Mouse (Mus musculus) heart, embryonic 12.5 days (tissue): Measurements from ENCODE around the gene Cd200. TPM values are rescaled to one million over a fixed set of nuclear protein-coding genes. Genes with fewer than 3 reads are reported as not detected.

Source experiments
- ATAC-seq: fragments of 200-750 bp; cut with Nextera tagmentation; 2 replicates; pipeline ENCODE4 v1.8.0; 2017; ENCODE audit warnings: moderate TSS enrichment, moderate library complexity; ENCODE audit not compliant: insufficient number of reproducible peaks, low FRiP score
- H3K27ac ChIP-seq: fragments of 300-500 bp; sonication (generic); 2 replicates; pipeline ENCODE4 v1.5.1; 2016; ENCODE audit warnings: mild to moderate bottlenecking, moderate library complexity; ENCODE audit not compliant: poor library complexity, severe bottlenecking
- H3K27me3 ChIP-seq: fragments of 300-500 bp; sonication (generic); replicated peaks from 2 replicates; pipeline ENCODE4 v1.6.1; 2016; ENCODE audit warnings: mild to moderate bottlenecking, moderate library complexity
- H3K36me3 ChIP-seq: fragments of 300-500 bp; sonication (generic); 2 replicates; pipeline ENCODE4 v1.6.1; 2016; ENCODE audit warnings: mild to moderate bottlenecking, moderate library complexity
- H3K4me1 ChIP-seq: fragments of 300-500 bp; sonication (generic); replicated peaks from 2 replicates; pipeline ENCODE4 v1.6.1; 2016; ENCODE audit warnings: mild to moderate bottlenecking
- H3K4me2 ChIP-seq: fragments of 300-500 bp; sonication (generic); 2 replicates; pipeline ENCODE4 v1.6.1; 2016; ENCODE audit warnings: mild to moderate bottlenecking, moderate library complexity
- H3K4me3 ChIP-seq: fragments of 300-500 bp; sonication (generic); 2 replicates; pipeline ENCODE4 v1.5.1; 2016; ENCODE audit warnings: mild to moderate bottlenecking
- H3K9ac ChIP-seq: fragments of 300-500 bp; sonication (generic); 2 replicates; pipeline ENCODE4 v1.6.1; 2016; ENCODE audit warnings: mild to moderate bottlenecking, moderate library complexity
- H3K9me3 ChIP-seq: fragments of 300-500 bp; sonication (generic); replicated peaks from 2 replicates; pipeline ENCODE4 v1.6.1; 2016; ENCODE audit warnings: mild to moderate bottlenecking, moderate library complexity
- WGBS: fragments of 180-500 bp; shearing (Covaris S2); methylation state at CpG from one replicate; pipeline ENCODE4 v1.1.7; 2016; 5-methylcytosine and 5-hydroxymethylcytosine counted together
- polyA plus RNA-seq: library from polyadenylated mRNA; unstranded; fragments of >200 nt; fragmentation: Nextera tagmentation; extraction: Ambion mirVana; gene quantifications from 2 replicates; pipeline ENCODE4 v1.2.1, GENCODE M21; 2016

Gene Cd200
- polyA plus RNA-seq, 1 experiment from 2014 or later = 15.4 TPM

DNA sequence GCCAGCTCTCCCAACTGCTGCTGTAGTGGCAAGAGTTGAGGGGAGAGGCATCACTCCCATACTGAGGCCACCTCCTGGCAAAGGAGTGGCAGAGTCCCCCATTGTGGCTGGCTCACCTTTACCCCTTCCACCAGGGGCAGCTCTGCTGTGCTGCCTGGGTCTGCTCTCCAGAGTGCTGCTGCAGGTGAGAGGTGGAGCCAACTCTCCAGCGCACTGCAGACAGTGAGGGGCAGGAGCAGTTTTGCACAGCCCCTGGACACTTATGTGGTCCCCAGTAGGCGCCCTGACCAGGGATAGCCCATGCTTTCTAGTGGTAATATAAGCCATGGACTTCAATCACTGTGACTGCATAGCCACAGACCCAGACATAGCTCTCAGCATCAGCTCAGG lies 74.5 kb downstream of the Cd200 start:
- WGBS = 81% methylated on average over 2 of the region's 2 CpGs
- Histone ChIP-seq H3K4me2 (no peak overlapping the region), H3K36me3 (no peaks in the 10 kb centered on the region), H3K27me3 (no peaks in the 10 kb centered on the region), H3K4me3 (no peak overlapping the region), H3K4me1 (0 out of 2 replicates have a peak, but pooled peaks cover 4% of the 10 kb centered on the region), H3K9me3 (no peaks in the 10 kb centered on the region), H3K9ac (no peak overlapping the region), H3K27ac (no peak overlapping the region)
- ATAC-seq = peak; percentile 53; the same call in 1 of the 2 replicates

DNA sequence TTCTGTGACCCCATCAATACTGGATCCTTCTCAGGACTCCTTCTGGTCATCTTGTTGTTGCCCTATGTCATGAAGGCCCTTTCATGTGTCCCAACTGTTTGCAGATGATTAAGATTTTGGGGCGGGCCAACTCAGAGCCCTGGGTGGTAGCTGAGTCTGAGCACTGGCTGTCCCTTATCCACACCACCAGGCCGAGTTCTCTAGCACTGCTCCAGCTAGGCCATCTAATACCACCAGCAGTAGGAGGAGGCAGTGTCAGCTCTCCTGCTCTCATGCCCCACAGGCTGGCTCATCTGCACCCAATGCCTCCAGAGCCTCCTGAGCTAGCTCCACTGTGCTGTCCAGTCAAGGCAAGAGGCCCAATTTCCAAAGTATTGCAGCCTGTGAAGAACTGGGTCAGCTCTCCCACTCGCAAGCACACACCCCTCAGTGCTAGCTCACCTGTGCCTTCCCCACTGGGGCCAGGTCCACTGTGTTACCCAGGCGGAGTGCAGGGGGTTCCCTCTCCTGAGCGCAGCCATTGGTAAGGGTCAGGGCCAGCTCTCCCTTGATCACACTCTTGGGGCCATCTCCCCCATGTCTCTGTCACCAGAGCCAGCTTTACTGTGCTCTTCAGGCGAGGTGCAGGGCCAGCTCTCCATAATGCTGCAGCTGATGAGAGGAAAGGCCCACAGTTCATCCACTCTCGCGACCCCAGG lies 75.0 kb downstream of the Cd200 start:
- WGBS = 75% methylated on average over 8 of the region's 8 CpGs
- H3K27me3 ChIP-seq = no peaks in the 10 kb centered on the region

DNA sequence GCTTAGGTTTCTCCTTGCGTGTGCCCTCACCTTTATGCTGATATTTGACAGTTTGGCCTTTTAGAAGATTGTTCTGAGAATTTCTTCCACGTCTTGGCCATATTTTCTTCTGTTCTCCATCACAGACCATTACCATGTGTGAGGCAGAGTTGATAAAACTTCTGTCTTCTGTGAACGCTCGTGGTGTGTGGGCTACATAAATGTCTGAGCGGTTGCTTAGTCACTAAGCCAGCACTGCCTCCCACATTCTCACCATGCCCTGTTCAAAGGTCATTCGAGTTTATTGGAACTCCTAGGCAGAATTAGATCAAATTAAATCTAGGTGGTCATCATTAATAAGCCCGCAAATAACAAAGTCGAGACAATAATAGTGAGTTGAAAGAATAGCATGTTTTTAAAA lies 76.3 kb downstream of the Cd200 start:
- H3K4me3 ChIP-seq = no peak overlapping the region
- H3K4me1 ChIP-seq = 0 out of 2 replicates have a peak, but pooled peaks cover 4% of the 10 kb centered on the region
- H3K27ac ChIP-seq = no peak overlapping the region
- H3K9me3 ChIP-seq = no peaks in the 10 kb centered on the region
- 71% methylated on average over 8 of the region's 8 CpGs for WGBS
- no peak overlapping the region for H3K9ac ChIP-seq
- no peak for ATAC-seq
- H3K36me3 ChIP-seq = no peaks in the 10 kb centered on the region
- no peaks in the 10 kb centered on the region for H3K27me3 ChIP-seq
- H3K4me2 ChIP-seq = no peak overlapping the region

More for the DNA sequence above, 75.0 kb downstream of the Cd200 start:
- 0 out of 2 replicates have a peak, but pooled peaks cover 4% of the 10 kb centered on the region for H3K4me1 ChIP-seq
- no peak overlapping the region for H3K4me3 ChIP-seq
- no peak overlapping the region for H3K4me2 ChIP-seq
- H3K36me3 ChIP-seq = no peaks in the 10 kb centered on the region
- ATAC-seq = peak; percentile 51
- H3K9ac ChIP-seq = no peak overlapping the region
- H3K9me3 ChIP-seq = no peaks in the 10 kb centered on the region
- H3K27ac ChIP-seq = no peak overlapping the region

Other genes with a start within 250 kb of the Cd200 start
- gene Btla, start 184.7 kb downstream of the Cd200 start, polyA plus RNA-seq = 0.06 TPM in 1 of 2 replicates, not detected in the other
- gene Gm609, start 83.9 kb upstream of the Cd200 start, polyA plus RNA-seq = not detected in 2 replicates
- gene Gm17783, start 123.0 kb upstream of the Cd200 start, polyA plus RNA-seq = not detected in 2 replicates
- not detected in 2 replicates for gene Slc9c1, start 126.3 kb upstream of the Cd200 start, polyA plus RNA-seq
- gene Gcsam, start 201.3 kb upstream of the Cd200 start, polyA plus RNA-seq = 0.21 and 0.26 TPM in 2 replicates
- gene BC016579, start 245.0 kb upstream of the Cd200 start, polyA plus RNA-seq = 0.26 and 0.31 TPM in 2 replicates